Mouse (Mus musculus) CH12.LX (cell line): ENCODE measurements around the gene Hipk1. TPM values are rescaled to one million over a fixed set of nuclear protein-coding genes. Genes with fewer than 3 reads are reported as not detected.

Source experiments
- DNase-seq: peaks from one replicate; pipeline ENCODE4 v3.0.0-alpha.2; 2013; ENCODE audit errors: extremely low read depth
- H3K27ac ChIP-seq: 2 replicates; pipeline ENCODE4 v1.5.1; 2012; ENCODE audit warnings: low read depth, mild to moderate bottlenecking, control low read depth, moderate library complexity; ENCODE audit not compliant: insufficient read depth
- H3K27me3 ChIP-seq: replicated peaks from 2 replicates; pipeline ENCODE3; 2012; ENCODE audit warnings: inconsistent platforms
- H3K36me3 ChIP-seq, 2 experiments: replicated peaks in 1 of 2; 2 replicates each; pipeline versions ENCODE3 to v1.6.1; 2012; ENCODE audit warnings: inconsistent platforms in 1 of 2, low read length in 1 of 2, mild to moderate bottlenecking in 1 of 2, mixed read lengths in 1 of 2, moderate library complexity in 1 of 2; ENCODE audit not compliant: control insufficient read depth in 1 of 2, insufficient read depth in 1 of 2
- H3K4me1 ChIP-seq, 2 experiments: 2 replicates each; pipeline ENCODE4 v1.6.1; 2012; ENCODE audit warnings: inconsistent platforms in 1 of 2, moderate library complexity in 1 of 2; ENCODE audit not compliant: insufficient read depth in 2 of 2, control insufficient read depth in 1 of 2
- H3K4me2 ChIP-seq: 2 replicates; pipeline ENCODE4 v1.6.1; 2012; ENCODE audit warnings: low read depth, mild to moderate bottlenecking, control low read depth; ENCODE audit not compliant: poor library complexity, insufficient read depth, severe bottlenecking
- H3K4me3 ChIP-seq, 3 experiments: fragments of 150-350 bp in 1 of 3; sonication (generic) in 1 of 3; replicated peaks in 1 of 3; 2 replicates each; pipeline versions ENCODE3 to v1.5.1; 2011 to 2012; ENCODE audit warnings: low read depth in 2 of 3, low read length in 2 of 3, mild to moderate bottlenecking in 2 of 3, moderate library complexity in 2 of 3, control low read depth in 1 of 3, improper control_type of control experiment in 1 of 3, inconsistent platforms in 1 of 3, mixed read lengths in 1 of 3; ENCODE audit not compliant: poor library complexity in 1 of 3
- H3K79me2 ChIP-seq: replicated peaks from 2 replicates; pipeline ENCODE4 v1.6.1; 2012; ENCODE audit warnings: mild to moderate bottlenecking, moderate library complexity; ENCODE audit not compliant: control insufficient read depth, poor library complexity, insufficient read depth, severe bottlenecking; ENCODE audit errors: extremely low read depth
- H3K9ac ChIP-seq: 2 replicates; pipeline ENCODE4 v1.6.1; 2012; ENCODE audit warnings: low read depth, mild to moderate bottlenecking, control low read depth, moderate library complexity; ENCODE audit not compliant: insufficient read depth
- H3K9me3 ChIP-seq: replicated peaks from 2 replicates; pipeline ENCODE3; 2012; ENCODE audit warnings: low read length, inconsistent platforms, mixed read lengths
- CHD1 ChIP-seq: IDR thresholded peaks from 2 replicates; pipeline ENCODE4 v1.6.1; 2012; ENCODE audit warnings: low read depth, low read length, improper control_type of control experiment, inconsistent platforms
- CTCF ChIP-seq, 2 experiments: IDR thresholded peaks in 1 of 2; conservative IDR thresholded peaks in 1 of 2; 2 replicates each; pipeline ENCODE4 v1.5.1; 2011 to 2012; ENCODE audit warnings: low read depth in 2 of 2, low read length in 2 of 2, improper control_type of control experiment in 1 of 2, inconsistent platforms in 1 of 2, mild to moderate bottlenecking in 1 of 2, moderate library complexity in 1 of 2
- EP300 ChIP-seq: IDR thresholded peaks from 2 replicates; pipeline ENCODE4 v1.6.1; 2011; ENCODE audit warnings: low read length, improper control_type of control experiment
- JUN ChIP-seq: IDR thresholded peaks from 2 replicates; pipeline ENCODE4 v1.6.1; 2011; ENCODE audit warnings: low read depth, mild to moderate bottlenecking, low read length, improper control_type of control experiment, moderate library complexity; ENCODE audit not compliant: insufficient read depth
- KAT2A ChIP-seq: IDR thresholded peaks from 2 replicates; pipeline ENCODE4 v1.6.1; 2012; ENCODE audit warnings: low read length, improper control_type of control experiment, inconsistent platforms; ENCODE audit not compliant: insufficient replicate concordance
- MAZ ChIP-seq: IDR thresholded peaks from 2 replicates; pipeline ENCODE4 v1.6.1; 2012; ENCODE audit warnings: low read depth, mild to moderate bottlenecking, inconsistent platforms, low read length, improper control_type of control experiment, moderate library complexity
- MYC ChIP-seq: IDR thresholded peaks from 2 replicates; pipeline ENCODE4 v1.6.1; 2011; ENCODE audit warnings: low read depth, mild to moderate bottlenecking, improper control_type of control experiment, low read length
- PAX5 ChIP-seq: IDR thresholded peaks from 2 replicates; pipeline ENCODE4 v1.6.1; 2012; ENCODE audit warnings: low read length, inconsistent platforms, mixed read lengths
- POLR2AphosphoS2 ChIP-seq: IDR thresholded peaks from 2 replicates; pipeline ENCODE4 v1.6.1; 2011; ENCODE audit warnings: low read depth, low read length, improper control_type of control experiment
- RCOR1 ChIP-seq: conservative IDR thresholded peaks from 2 replicates; pipeline ENCODE4 v1.6.1; 2012; ENCODE audit warnings: low read depth, mild to moderate bottlenecking, inconsistent platforms, low read length, improper control_type of control experiment
- SIN3A ChIP-seq: IDR thresholded peaks from 2 replicates; pipeline ENCODE4 v1.6.1; 2012; ENCODE audit warnings: low read length, improper control_type of control experiment, inconsistent platforms
- USF1 ChIP-seq: IDR thresholded peaks from 2 replicates; pipeline ENCODE4 v1.6.1; 2014; ENCODE audit warnings: low read depth, mild to moderate bottlenecking, inconsistent platforms, low read length, improper control_type of control experiment
- ZKSCAN1 ChIP-seq: IDR thresholded peaks from 2 replicates; pipeline ENCODE4 v1.6.1; 2012; ENCODE audit warnings: low read depth, inconsistent platforms, low read length, improper control_type of control experiment, borderline replicate concordance
- ZNF384 ChIP-seq: IDR thresholded peaks from 2 replicates; pipeline ENCODE4 v1.6.1; 2012; ENCODE audit warnings: low read depth, low read length, improper control_type of control experiment, inconsistent platforms
- dilution Hi-C: fragments of 300-500 bp; cut with MboI; formaldehyde crosslinking; loops from 2 replicates; pipeline ENCODE4 v1.14.3; 2020; ENCODE audit warnings: low sequenced_read_pairs; ENCODE audit not compliant: extremely low pct_unique_long_range_greater_than_20kb, extremely low pct_ligation_motif_present
- in situ Hi-C: fragments of 300-500 bp; cut with MboI; formaldehyde crosslinking; loops from 3 replicates; pipeline ENCODE4 v1.14.3; 2019; ENCODE audit warnings: low sequenced_read_pairs, low pct_ligation_motif_present, low pct_unique_long_range_greater_than_20kb, mixed read lengths
- polyA plus RNA-seq: library from polyadenylated mRNA; unstranded; fragments of >175 nt; gene quantifications from 2 replicates; pipeline ENCODE4 v1.2.1, GENCODE M21; 2012; ENCODE audit warnings: low read depth; ENCODE audit not compliant: insufficient read length
- total RNA-seq, 2 experiments: library from RNA; depleted of rRNA; stranded (reverse); fragments of 300-350 nt in 1 of 2; fragments of >200 nt in 1 of 2; gene quantifications; 2 replicates each; pipeline ENCODE4 v1.2.3; 2012 to 2014

Gene Hipk1
- total and polyA plus RNA-seq, 3 experiments: 26.2 to 35.9 (median 32.7) TPM

DNA sequence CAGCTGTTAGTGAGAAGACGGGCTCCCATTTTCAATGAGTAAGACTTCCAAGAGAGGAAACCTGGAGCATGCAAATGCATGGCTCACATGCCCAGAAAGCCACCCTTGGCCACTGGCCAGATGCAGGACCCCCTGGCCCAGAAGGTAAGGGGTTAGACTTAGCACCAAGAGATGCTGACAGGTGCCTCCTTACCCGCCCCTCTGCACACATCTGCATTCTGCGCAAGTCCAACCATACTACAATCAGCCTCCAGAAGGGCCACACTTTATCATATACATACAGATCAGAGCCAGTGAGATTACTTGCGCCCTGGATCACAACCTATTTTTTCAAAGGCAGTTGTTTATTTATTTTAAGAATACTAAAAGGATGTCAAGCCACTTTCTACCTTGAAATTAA, 72.6 kb downstream of the Hipk1 start:
- Histone ChIP-seq H3K27ac (no peak overlapping the region), H3K9me3 (peaks cover 2% of the 10 kb centered on the region), H3K9ac (no peak overlapping the region), H3K4me2 (no peak overlapping the region), H3K4me3 (no peak overlapping the region), H3K4me1 (peaks cover 8 to 17% of the 10 kb centered on the region in 2 experiments; a peak in 3 of 4 replicates), H3K36me3 (no peaks in the 10 kb centered on the region), H3K27me3 (no peaks in the 10 kb centered on the region), H3K79me2 (no peaks in the 10 kb centered on the region)
- in situ Hi-C loops: no loop called here
- no peak for TF ChIP-seq CTCF (conservative IDR thresholded peaks at IDR 0.05 in 1 of 2, IDR thresholded peaks at IDR 0.05 in 1 of 2; ENCODE audit: low read depth in 2 of 2, low read length in 2 of 2)
- no peak for DNase-seq
- dilution Hi-C loops: no loop called here

DNA sequence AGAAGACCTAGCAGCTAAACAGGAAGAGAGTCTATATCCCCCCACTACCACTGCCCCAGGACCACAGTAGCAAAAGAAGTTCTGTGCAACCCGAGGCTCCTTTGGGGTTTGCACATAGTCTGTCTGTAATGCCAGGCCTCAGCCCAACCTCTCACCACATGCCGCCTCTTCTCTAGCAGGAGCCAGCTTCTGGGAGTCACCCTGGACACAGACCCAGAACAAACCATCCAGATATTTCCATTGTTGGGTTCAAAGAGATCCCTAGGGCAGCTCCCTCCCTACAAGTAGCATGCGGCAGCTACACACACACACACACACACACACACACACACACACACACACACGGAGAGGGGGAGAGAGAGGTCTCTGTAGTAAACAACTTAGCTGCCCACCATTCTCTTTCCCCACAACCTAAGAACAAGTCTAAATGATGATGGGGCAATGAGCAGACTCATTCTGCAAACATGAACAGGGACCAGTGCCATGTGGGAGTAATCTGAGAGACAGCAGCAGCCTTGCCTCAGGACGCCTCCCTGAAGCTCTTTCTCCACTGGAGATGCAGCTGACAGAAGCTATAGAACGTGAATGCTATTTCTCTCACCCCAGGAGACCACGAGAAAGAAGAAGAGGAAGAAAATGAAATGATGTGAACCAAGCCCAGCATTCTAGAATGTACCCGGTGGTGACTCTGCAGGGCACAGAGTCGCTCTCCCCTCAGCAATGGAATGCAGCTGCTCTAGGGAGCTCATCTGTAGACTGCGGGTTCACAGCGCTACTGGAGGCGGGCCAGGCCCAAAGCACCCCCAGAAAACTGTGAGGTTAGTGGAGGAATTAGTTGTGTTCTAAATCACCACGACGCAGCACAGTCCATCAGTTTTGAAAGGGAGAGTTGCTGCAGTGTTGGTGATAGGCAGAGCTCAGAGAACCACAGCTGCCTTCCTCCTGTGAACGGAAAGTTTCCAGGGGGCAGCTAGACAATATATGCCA, 74.3 kb downstream of the Hipk1 start:
- Histone ChIP-seq H3K4me3 (no peak overlapping the region), H3K9me3 (peaks cover 2% of the 10 kb centered on the region), H3K4me2 (no peak overlapping the region), H3K79me2 (no peaks in the 10 kb centered on the region), H3K9ac (no peak overlapping the region), H3K4me1 (peaks cover 8 to 17% of the 10 kb centered on the region in 2 experiments; a peak in 3 of 4 replicates), H3K36me3 (no peaks in the 10 kb centered on the region), H3K27ac (no peak overlapping the region)
- no peak for DNase-seq
- dilution Hi-C loops: no loop called here
- in situ Hi-C loops: no loop called here
- TF ChIP-seq USF1 (no peak), EP300 (no peak), RCOR1 (no peak), ZKSCAN1 (no peak), ZNF384 (no peak), POLR2AphosphoS2 (no peak), KAT2A (no peak), JUN (no peak), MYC (no peak), MAZ (no peak), CHD1 (no peak), PAX5 (no peak), SIN3A (no peak)
- TF ChIP-seq, all 38 proteins: peak for 0
- no peaks in the 10 kb centered on the region for H3K27me3 ChIP-seq
